Mouse (Mus musculus): ENCODE data around the gene Ddx54.

DNA sequence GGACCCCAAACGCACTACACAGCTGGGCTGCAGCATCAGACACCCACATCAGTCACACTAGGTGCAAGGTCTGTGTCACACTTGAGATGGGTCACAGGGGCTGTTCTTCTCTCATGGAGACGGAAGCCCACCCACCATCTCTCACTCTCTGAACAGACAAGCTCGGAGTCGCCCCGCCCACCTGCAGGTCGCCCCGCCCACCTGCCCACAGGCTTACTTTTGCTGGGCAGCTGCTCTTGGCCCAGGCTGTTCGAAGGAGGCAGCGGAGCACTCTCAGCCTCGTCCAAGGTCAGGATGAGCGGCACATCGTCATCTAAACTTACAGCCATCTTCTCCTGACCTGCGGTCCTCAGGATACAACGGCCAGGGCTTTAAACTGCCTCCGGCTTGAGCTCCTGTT, 27.6 kb upstream of the Ddx54 start:
- TF ChIP-seq EP300 (optimal IDR thresholded peaks at IDR 0.05) (no peak), CTCF (IDR thresholded peaks at IDR 0.05; ENCODE audit: low read depth) (no peak)
